Mouse (Mus musculus) ovary, adult 10 weeks (tissue): Measurements from ENCODE around the gene Slc29a3. TPM values are rescaled to one million over a fixed set of nuclear protein-coding genes. Genes with fewer than 3 reads are reported as not detected.

Source experiments
- polyA plus RNA-seq: library from polyadenylated mRNA; stranded (reverse); fragments of 350-450 nt; fragmentation: Illumina TruSeq; extraction: RNeasy Lipid Tissue Mini Kit (QIAGEN cat#74804); gene quantifications from one replicate; pipeline ENCODE4 v1.2.3, GENCODE M21; 2014

Gene Slc29a3
- 47.4 TPM for polyA plus RNA-seq

DNA sequence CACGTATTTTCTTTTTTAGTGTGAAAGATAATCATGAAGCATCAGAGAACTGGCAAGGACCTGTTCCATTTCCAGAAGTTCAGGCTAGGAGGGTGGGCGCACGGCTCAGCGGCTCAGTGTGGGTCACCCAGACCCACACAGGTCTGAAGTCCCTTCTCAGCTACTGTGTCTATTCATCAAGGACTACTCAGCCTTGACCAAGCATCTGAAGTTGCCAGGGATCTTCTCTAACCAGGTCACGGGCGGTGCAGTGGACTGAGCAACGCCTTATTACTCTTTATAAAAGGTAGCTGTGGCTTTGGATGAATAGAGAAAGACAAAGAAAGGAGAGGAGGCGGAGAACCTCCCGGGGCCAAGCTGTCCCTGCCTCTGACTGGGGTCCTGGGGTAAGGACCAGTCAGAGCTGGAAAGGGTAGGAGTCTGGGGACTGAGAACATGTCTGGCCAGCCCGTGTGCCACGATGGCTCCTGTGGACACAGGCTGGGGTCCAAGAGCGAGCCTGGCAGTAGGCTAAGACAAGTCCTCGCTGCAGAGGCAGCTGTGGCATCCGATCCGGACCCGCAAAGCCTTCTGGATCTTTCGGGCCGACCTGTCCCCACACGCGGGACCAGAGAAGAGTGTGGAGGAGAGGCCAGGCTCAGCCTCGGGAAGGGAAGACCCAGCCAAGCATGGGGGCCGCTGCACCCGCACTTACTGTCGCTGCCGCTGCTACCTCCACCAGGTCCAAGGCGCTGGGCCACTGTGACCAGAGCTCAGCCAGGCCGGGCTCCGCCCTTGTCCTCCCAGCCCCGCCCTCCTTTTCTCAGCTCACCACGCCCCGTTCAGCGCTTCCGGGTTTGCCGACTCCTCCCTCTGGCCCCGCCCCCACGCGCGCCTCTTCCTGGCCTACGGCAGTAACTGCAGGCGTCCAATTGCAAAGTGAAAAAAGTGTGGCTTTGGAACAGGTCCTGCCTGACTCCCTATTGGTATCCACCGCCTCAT lies at the start of gene Slc29a3:
Slc29a3 (minus strand) TSS at position 755 of the 981 bp plus-strand sequence.

DNA sequence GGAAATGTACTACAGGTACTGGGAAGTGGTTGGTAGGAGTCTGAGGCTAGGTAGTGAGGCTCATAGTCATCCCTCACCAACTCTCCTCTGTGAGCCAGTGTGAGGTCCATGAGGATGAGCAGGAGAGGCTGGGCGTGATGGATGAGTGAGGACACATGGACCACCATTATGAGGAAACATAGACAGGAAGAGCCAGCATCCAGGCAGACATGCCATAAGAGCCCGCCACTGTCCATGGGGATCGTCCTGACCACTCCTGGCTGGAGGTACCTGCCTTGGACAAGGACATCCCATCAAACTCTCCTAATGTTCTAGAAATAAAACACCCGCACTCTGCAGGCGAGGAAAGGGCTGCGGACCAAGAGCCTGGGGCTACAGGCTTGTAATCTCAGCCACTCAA lies 56.2 kb downstream of the Slc29a3 start, which contains the start of gene Cdh23:
Cdh23 (minus strand) TSS at position 101 of the 400 bp plus-strand sequence.

Other genes with a start within 250 kb of the Slc29a3 start
- gene Cdh23, start 56.3 kb downstream of the Slc29a3 start, polyA plus RNA-seq = not detected
- gene Unc5b, start 78.8 kb upstream of the Slc29a3 start, polyA plus RNA-seq = 0.91 TPM